Mouse (Mus musculus) hindbrain, postnatal 0 days (tissue): Measurements from ENCODE around the gene Pola2. TPM values are rescaled to one million over a fixed set of nuclear protein-coding genes. Genes with fewer than 3 reads are reported as not detected.
A peak's percentile ranks its signal among the peaks of the same experiment; 100 is the strongest.

Experiments used
- ATAC-seq: fragments of 200-750 bp; cut with Nextera tagmentation; 2 replicates; pipeline ENCODE4 v1.8.0; 2017; ENCODE audit warnings: mild to moderate bottlenecking, moderate TSS enrichment, moderate library complexity
- DNase-seq: peaks from one replicate; pipeline ENCODE4 v3.0.0-alpha.2; 2015; ENCODE audit warnings: low spot score
- H3K27ac ChIP-seq: fragments of 300-500 bp; sonication (generic); 2 replicates; pipeline ENCODE4 v1.5.1; 2014; ENCODE audit warnings: mild to moderate bottlenecking
- H3K27me3 ChIP-seq: fragments of 300-500 bp; sonication (generic); 2 replicates; pipeline ENCODE4 v1.6.1; 2014; ENCODE audit warnings: low read length, mixed read lengths; ENCODE audit not compliant: insufficient read depth
- H3K36me3 ChIP-seq: fragments of 300-500 bp; sonication (generic); 2 replicates; pipeline ENCODE4 v1.6.1; 2014; ENCODE audit warnings: low read length, mixed read lengths; ENCODE audit not compliant: insufficient read depth
- H3K4me1 ChIP-seq: fragments of 300-500 bp; sonication (generic); 2 replicates; pipeline ENCODE4 v1.6.1; 2014; ENCODE audit warnings: antibody characterized with exemption, low read length, mixed read lengths; ENCODE audit not compliant: insufficient read depth
- H3K4me2 ChIP-seq: fragments of 300-500 bp; sonication (generic); 2 replicates; pipeline ENCODE4 v1.6.1; 2014; ENCODE audit warnings: low read depth, mild to moderate bottlenecking, low read length, moderate library complexity, mixed read lengths
- H3K4me3 ChIP-seq: fragments of 300-500 bp; sonication (generic); 2 replicates; pipeline ENCODE4 v1.5.1; 2014; ENCODE audit warnings: low read length
- H3K9ac ChIP-seq: fragments of 300-500 bp; sonication (generic); replicated peaks from 2 replicates; pipeline ENCODE4 v1.6.1; 2014; ENCODE audit warnings: mild to moderate bottlenecking, low read length, moderate library complexity, mixed read lengths
- H3K9me3 ChIP-seq: fragments of 300-500 bp; sonication (generic); 2 replicates; pipeline ENCODE4 v1.6.1; 2016; ENCODE audit warnings: low read length, mixed read lengths
- CTCF ChIP-seq: IDR thresholded peaks from 2 replicates; pipeline ENCODE4 v1.5.1; 2016; ENCODE audit warnings: antibody characterized with exemption, control low read depth, low read depth
- WGBS: fragments of 180-500 bp; shearing (Covaris S2); extraction: QIAGEN DNeasy Blood & Tissue Kit; methylation state at CpG from one replicate; pipeline ENCODE4 v1.1.7; 2014; 5-methylcytosine and 5-hydroxymethylcytosine counted together
- polyA plus RNA-seq: library from polyadenylated mRNA; unstranded; fragments of >200 nt; fragmentation: Nextera tagmentation; extraction: Ambion mirVana; gene quantifications from 2 replicates; pipeline ENCODE4 v1.2.1, GENCODE M21; 2015
- total RNA-seq: library from RNA; depleted of rRNA; stranded (reverse); fragments of >200 nt; gene quantifications from 2 replicates; pipeline ENCODE4 v1.2.3, GENCODE M21; 2014

Pola2 gene
- total and polyA plus RNA-seq, 2 experiments from 2014 or later = 19.5 to 28.9 TPM

DNA sequence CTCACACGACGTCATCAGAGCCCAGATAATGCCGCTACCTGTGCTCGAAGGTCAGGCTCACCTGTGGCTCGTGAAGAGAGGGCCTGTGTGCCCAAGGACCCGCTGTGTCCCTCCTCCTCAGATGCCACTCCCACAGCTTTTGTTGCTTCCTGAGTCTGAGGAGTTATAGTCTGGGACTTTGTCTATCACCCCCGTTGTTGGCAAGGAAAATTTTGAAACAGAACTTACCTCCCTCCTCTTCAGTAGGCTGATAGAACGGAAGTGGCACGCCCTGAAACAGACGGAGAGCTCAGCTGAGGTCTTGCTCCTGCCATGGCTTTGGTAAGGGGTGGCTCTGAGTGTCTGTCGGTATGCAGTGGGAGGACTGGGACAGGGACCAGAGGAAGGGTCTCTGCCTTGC lies 13.8 kb downstream of the Pola2 start:
- Histone ChIP-seq H3K4me2 (no peak overlapping the region), H3K4me3 (no peak overlapping the region), H3K27me3 (no peaks in the 10 kb centered on the region), H3K27ac (no peak overlapping the region), H3K9ac (no peak overlapping the region), H3K4me1 (no peaks in the 10 kb centered on the region), H3K9me3 (no peaks in the 10 kb centered on the region), H3K36me3 (peaks cover 9% of the 10 kb centered on the region; the same call in 1 of the 2 replicates)
- TF ChIP-seq CTCF = no peak
- DNase-seq = no peak
- ATAC-seq = no peak
- WGBS = 96% methylated on average over 11 of the region's 11 CpGs

DNA sequence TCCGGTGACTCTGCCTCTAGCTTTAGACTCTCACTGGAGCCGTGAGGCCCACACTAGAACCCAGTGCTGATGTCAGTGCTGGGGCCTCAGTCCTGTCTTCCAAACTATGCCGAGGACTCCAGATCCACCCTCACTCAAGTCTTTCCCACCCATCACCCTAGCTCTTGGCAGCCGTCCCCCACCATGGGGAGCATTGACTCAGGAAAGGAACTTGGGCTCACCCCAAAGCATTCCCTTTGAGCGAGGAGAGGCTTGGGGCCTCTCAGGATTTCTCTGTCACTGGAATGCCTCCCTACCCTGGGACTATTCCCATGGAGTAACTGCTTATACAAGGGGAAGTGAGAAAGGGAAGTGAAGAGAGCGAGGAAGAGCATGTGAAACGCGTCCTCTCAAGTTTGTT lies 18.1 kb downstream of the Pola2 start:
- no peak for DNase-seq
- Histone ChIP-seq H3K36me3 (peaks cover 4% of the 10 kb centered on the region; the same call in 1 of the 2 replicates), H3K27me3 (no peaks in the 10 kb centered on the region), H3K4me3 (no peak overlapping the region), H3K9me3 (no peaks in the 10 kb centered on the region), H3K27ac (no peak overlapping the region; the same call in 1 of the 2 replicates), H3K4me2 (no peak overlapping the region), H3K9ac (no peak overlapping the region), H3K4me1 (no peaks in the 10 kb centered on the region; the same call in 1 of the 2 replicates)
- no peak for ATAC-seq
- TF ChIP-seq CTCF = no peak
- WGBS = 72% methylated on average over 8 of the region's 8 CpGs

DNA sequence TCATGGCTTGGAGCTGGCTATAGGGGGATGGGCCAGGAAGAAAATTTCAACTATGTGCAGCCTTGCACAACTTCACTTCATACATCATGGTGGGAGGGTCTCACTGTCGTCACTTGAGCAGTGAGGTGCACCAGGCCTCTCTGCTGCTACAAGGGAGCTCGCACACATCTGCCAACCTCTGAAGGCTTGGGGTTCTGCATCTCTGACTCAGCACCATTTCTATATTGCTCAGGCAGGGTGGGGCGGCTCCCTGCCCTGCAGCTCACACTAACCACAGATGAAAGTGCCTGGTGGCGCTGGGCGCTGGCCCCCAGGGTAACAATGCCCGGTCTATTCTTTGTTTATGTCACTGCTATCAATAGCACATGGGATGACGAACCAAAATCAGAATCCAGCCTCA lies 19.0 kb downstream of the Pola2 start:
- DNase-seq = no peak
- H3K27ac ChIP-seq = no peak overlapping the region; the same call in 1 of the 2 replicates
- H3K27me3 ChIP-seq = no peaks in the 10 kb centered on the region
- H3K4me2 ChIP-seq = no peak overlapping the region
- no peaks in the 10 kb centered on the region for H3K36me3 ChIP-seq
- H3K9ac ChIP-seq = no peak overlapping the region
- H3K9me3 ChIP-seq = no peaks in the 10 kb centered on the region
- ATAC-seq = no peak
- no peak overlapping the region for H3K4me3 ChIP-seq
- WGBS = 79% methylated on average over 7 of the region's 7 CpGs
- TF ChIP-seq CTCF = no peak
- no peaks in the 10 kb centered on the region; the same call in 1 of the 2 replicates for H3K4me1 ChIP-seq

DNA sequence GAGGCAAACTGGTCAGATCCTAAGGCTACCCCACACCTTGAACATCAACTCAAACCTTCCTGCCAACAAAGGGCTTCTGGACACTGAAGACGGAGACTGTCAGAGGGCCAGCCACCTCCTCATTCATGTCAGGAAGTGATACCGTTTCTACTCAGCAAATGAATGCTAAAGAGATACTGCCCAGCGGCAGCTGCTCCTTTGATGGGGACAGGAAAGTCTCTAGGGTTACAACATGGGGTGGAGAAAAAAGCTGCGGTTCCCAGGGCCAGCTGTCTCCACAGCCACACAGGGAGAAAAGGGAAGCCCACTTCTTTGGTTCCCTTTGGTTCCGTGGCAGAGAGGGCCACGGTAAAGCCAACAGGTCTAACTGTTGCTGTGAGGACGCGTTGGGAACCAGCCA lies 19.9 kb downstream of the Pola2 start:
- Histone ChIP-seq H3K4me3 (no peak overlapping the region), H3K36me3 (no peaks in the 10 kb centered on the region), H3K27ac (no peak overlapping the region; the same call in 1 of the 2 replicates), H3K9me3 (no peaks in the 10 kb centered on the region), H3K4me1 (no peaks in the 10 kb centered on the region; the same call in 1 of the 2 replicates), H3K9ac (no peak overlapping the region), H3K4me2 (no peak overlapping the region), H3K27me3 (no peaks in the 10 kb centered on the region)
- TF ChIP-seq CTCF = no peak
- DNase-seq (no peak), ATAC-seq (no peak)
- WGBS = 63% methylated on average over 8 of the region's 8 CpGs

DNA sequence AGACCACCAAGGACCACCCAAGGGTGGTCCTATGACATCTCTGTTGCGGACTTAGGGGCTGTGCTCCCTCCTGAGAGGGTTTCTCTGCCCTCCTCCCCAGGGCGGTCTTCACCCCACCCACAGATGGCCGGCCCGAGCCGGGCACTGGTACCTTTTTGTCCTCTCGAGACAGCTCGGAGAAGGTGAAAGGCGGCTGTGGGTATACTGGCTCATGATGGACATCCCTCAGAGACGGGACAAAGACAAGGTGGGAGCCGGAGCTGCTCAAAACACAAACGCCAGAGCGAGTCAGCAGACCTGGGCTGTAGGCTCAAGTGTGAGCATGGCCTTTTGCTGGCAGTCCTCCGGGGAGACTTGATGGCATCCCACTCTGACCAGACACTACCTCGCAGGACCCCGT lies 20.6 kb downstream of the Pola2 start:
- H3K4me2 ChIP-seq = no peak overlapping the region
- no peak overlapping the region for H3K4me3 ChIP-seq
- DNase-seq (no peak), ATAC-seq (no peak)
- no peaks in the 10 kb centered on the region for H3K27me3 ChIP-seq
- H3K9me3 ChIP-seq = no peaks in the 10 kb centered on the region
- H3K36me3 ChIP-seq = no peaks in the 10 kb centered on the region
- no peaks in the 10 kb centered on the region; the same call in 1 of the 2 replicates for H3K4me1 ChIP-seq
- H3K9ac ChIP-seq = no peak overlapping the region
- 93% methylated on average over 15 of the region's 15 CpGs for WGBS
- H3K27ac ChIP-seq = no peak overlapping the region
- no peak for TF ChIP-seq CTCF

DNA sequence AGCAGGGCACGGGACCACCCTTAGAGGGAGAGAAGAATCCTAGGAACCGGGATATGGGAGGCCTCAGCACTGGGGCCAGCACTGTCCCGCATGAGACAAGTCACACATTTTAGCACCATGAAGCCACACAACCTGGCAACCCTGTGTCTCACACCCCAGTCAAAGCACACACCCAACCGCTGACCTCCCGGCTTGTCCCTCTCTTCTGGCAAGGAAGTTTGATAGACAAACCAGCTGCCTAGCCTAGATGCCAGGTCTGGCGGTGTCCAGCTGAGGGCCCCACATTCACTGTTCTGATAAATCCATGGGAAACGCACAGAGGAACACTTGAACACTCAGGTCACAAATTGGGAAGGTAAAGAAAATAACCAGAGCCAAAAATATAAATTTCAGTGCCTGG lies 21.4 kb downstream of the Pola2 start:
- Histone ChIP-seq H3K27me3 (no peaks in the 10 kb centered on the region), H3K36me3 (no peaks in the 10 kb centered on the region), H3K9ac (no peak overlapping the region), H3K4me2 (no peak overlapping the region), H3K4me1 (peaks cover 6% of the 10 kb centered on the region), H3K9me3 (no peaks in the 10 kb centered on the region), H3K4me3 (no peak overlapping the region), H3K27ac (no peak overlapping the region)
- no peak for TF ChIP-seq CTCF
- no peak for DNase-seq
- no peak for ATAC-seq
- WGBS = 80% methylated on average over 7 of the region's 7 CpGs

DNA sequence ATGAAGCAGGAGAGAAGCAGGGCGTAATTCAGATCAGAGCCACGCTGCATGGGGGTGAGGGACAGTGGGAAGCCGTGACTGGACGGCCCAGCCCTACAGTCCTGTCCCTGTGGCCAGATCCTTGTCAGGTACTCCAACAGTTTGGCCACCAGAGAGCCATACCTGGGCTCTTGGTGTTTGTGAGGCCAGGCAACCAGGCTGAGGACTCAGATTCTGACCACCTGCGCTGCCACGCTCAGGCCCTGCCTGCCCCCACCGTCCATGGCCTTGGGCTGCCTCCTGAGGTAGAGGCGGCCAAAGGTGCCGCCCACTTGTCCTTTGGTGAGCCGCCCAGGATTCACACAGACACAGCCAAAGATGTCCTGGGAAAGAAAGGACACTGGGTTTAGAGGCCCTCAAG lies 23.3 kb downstream of the Pola2 start:
- TF ChIP-seq CTCF = no peak
- 73% methylated on average over 10 of the region's 10 CpGs for WGBS

More for the DNA sequence above, 23.3 kb downstream of the Pola2 start:
- no peak overlapping the region for H3K4me3 ChIP-seq
- H3K9ac ChIP-seq = no peak overlapping the region
- H3K4me1 ChIP-seq = peaks cover 9% of the 10 kb centered on the region
- no peaks in the 10 kb centered on the region for H3K27me3 ChIP-seq
- peak overlapping the region; percentile 37; the same call in 1 of the 2 replicates for H3K27ac ChIP-seq
- DNase-seq (no peak), ATAC-seq (no peak)
- no peaks in the 10 kb centered on the region for H3K9me3 ChIP-seq
- no peaks in the 10 kb centered on the region for H3K36me3 ChIP-seq
- no peak overlapping the region for H3K4me2 ChIP-seq
